Mouse (Mus musculus): ENCODE results near the gene Fbxl16. TPM values are rescaled to one million over a fixed set of nuclear protein-coding genes. Genes with fewer than 3 reads are reported as not detected.

Gene Fbxl16
- polyA plus RNA-seq (2015; fragmentation: Nextera tagmentation; extraction: Ambion mirVana): 0.88 and 1.6 TPM in 2 replicates

DNA sequence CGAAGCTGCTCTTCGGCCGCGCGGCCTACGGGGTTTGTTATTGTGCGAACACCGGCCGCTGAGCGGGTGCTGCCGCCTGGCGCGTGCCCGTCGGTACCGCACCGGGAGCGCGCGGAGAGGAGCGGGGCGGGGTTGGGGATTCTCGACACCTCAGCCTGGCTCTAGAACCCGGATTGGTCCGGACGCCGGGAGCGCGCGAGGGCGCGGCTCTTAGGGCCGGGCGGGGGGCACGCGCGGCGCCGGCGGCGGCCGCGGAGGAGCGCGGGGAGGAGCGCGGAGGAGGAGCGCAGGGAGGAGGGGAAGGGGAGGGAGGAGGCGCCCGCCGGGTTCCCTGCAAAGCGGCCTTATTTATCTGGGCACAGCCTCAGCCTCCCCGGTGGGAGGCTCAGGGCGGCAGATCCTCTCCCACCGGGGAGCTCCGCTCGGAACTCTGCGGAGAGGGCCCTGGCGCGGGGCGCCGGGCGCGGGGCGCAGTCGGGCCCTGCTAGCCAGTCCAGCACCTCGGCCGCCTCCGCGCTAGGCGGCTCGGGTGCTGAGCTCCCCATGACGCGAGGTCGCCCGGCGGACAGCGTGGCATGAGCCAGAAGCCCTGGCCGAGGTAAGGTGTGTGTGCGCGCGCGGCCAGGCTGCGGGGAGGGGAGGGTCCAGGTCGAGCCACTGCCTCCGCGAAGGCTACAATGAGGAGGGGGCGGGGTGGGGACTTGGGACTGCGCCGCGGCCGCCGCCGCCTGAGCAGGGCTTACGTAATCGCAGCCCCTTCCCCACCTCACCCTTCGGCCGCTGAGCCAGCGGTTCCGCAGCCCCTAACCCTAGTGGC, at the start of gene Fbxl16:
Gene Fbxl16, plus strand, starts transcription at position 297 of the 817 bp plus-strand sequence.
- under 1% methylated on average over 72 of the region's 100 CpGs for WGBS

DNA sequence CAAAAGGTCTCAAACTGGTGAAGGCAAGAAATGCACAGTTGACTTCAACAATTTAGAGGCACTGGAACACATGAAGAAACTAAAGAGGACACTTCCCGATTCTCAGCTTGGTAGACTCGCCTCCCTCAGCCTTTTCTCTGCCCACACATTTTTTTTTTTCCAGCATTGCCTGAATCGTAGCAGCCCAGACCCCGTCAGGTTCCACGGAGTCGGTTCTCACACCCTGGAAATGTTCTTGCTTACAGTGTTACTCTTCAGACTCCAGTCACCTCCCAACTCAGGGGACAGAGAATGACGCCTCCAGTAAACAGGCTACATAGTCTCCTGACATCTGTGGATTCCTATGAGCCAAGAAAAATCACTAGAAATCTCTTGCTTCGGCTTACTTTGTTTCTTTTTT, 48.7 kb upstream of the Fbxl16 start:
- 59% methylated on average over 8 of the region's 8 CpGs for WGBS
- ATAC-seq (ENCODE audit: borderline replicate concordance, extremely low read depth, low FRiP score, low TSS enrichment): no peak
- H3K36me3 ChIP-seq: no peaks in the 10 kb centered on the region
- H3K27me3 ChIP-seq: no peaks in the 10 kb centered on the region
- no peak overlapping the region for H3K4me3 ChIP-seq
- H3K27ac ChIP-seq: no peak overlapping the region
- H3K4me1 ChIP-seq: peaks cover 16% of the 10 kb centered on the region; the same call in 1 of the 2 replicates
- no peaks in the 10 kb centered on the region for H3K9me3 ChIP-seq
- no peak overlapping the region for H3K9ac ChIP-seq
- H3K4me2 ChIP-seq: no peak overlapping the region

More for the DNA sequence above, at the start of gene Fbxl16:
- Histone ChIP-seq H3K4me3 (peak within 1 kb of the TSS; percentile 52), H3K4me1 (peaks cover 16% of the 10 kb centered on the region), H3K9me3 (no peaks in the 10 kb centered on the region), H3K27ac (no peak within 1 kb of the TSS), H3K4me2 (peak within 1 kb of the TSS; percentile 94), H3K36me3 (no peaks in the 10 kb centered on the region), H3K9ac (peak within 1 kb of the TSS; percentile 33), H3K27me3 (peaks cover 54% of the 10 kb centered on the region)
- peak; percentile 66 for ATAC-seq (ENCODE audit: borderline replicate concordance, extremely low read depth, low FRiP score, low TSS enrichment)

DNA sequence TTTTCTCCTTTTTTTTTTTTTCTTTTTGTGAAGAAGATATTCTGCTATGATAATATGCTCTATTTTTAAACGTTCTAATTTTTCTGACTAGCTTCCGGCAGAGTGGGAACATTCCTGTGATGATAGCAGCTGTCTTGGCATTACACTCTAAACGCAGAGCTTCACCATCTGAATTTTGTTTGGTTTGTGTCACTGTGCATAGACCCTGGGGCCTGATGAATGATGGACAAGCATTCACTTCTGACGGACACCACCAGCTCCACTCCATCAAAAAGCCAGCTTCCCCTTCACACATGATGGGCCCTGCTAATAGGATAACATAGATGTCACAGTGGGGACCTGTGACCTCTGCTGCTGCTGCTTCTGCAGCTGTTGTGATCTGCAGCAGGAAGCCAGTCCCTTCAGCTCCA, 47.3 kb upstream of the Fbxl16 start:
- 0 out of 2 replicates have a peak, but pooled peaks cover 2% of the 10 kb centered on the region for H3K4me1 ChIP-seq
- H3K9me3 ChIP-seq: no peaks in the 10 kb centered on the region
- H3K4me3 ChIP-seq: no peak overlapping the region
- H3K4me2 ChIP-seq: no peak overlapping the region
- H3K36me3 ChIP-seq: no peaks in the 10 kb centered on the region
- 23% methylated on average over 4 of the region's 4 CpGs for WGBS
- ATAC-seq (ENCODE audit: borderline replicate concordance, extremely low read depth, low FRiP score, low TSS enrichment): no peak
- no peak overlapping the region for H3K9ac ChIP-seq
- no peaks in the 10 kb centered on the region for H3K27me3 ChIP-seq
- H3K27ac ChIP-seq: no peak overlapping the region

DNA sequence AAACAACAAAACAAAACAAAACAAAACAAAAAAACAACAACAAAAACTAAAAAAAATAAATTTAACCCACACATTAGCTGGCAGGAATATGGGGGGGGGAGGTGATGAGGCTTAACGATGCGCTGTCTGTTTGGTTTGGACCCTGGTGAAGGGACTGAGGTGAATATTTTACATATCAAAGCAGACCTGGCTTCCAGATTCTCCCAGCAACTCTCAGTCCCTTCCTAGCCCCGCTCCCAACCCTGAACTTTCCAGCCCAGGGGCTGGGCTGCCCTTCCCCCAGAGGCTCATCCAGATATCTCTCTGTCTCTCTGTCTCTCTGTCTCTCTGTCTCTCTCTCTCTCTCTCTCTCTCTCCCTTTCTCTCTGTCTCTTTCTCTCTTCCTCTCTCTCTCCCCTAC, 46.3 kb upstream of the Fbxl16 start:
- Histone ChIP-seq H3K27ac (no peak overlapping the region), H3K27me3 (no peaks in the 10 kb centered on the region), H3K4me1 (no peaks in the 10 kb centered on the region), H3K9ac (no peak overlapping the region), H3K4me3 (no peak overlapping the region), H3K9me3 (no peaks in the 10 kb centered on the region), H3K36me3 (no peaks in the 10 kb centered on the region), H3K4me2 (no peak overlapping the region)
- WGBS: 33% methylated on average over 3 of the region's 3 CpGs
- ATAC-seq (ENCODE audit: borderline replicate concordance, extremely low read depth, low FRiP score, low TSS enrichment): no peak

DNA sequence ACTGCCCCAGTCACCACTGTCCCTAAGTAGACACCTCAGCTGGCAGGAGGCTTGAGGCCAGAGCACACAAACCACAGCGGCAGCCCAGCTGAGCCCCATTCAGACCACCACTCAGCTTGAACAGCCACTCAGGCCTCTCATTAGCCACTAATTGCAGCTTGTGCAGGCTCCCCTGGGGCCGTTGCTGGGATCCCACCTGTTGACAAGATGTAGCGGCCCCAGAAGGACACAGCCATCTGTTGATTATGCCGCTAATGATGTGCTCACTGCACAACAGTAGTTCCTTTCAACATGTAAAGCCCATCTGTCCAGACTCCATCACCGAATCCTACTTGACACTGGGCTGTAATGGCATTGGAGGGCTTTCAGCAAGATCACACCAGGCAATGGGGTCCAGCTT, 43.0 kb upstream of the Fbxl16 start:
- H3K9ac ChIP-seq: no peak overlapping the region
- no peaks in the 10 kb centered on the region for H3K36me3 ChIP-seq
- no peaks in the 10 kb centered on the region for H3K9me3 ChIP-seq
- no peak overlapping the region for H3K4me2 ChIP-seq
- no peak overlapping the region for H3K4me3 ChIP-seq
- H3K27ac ChIP-seq: no peak overlapping the region
- 56% methylated on average over 5 of the region's 5 CpGs for WGBS
- no peaks in the 10 kb centered on the region for H3K27me3 ChIP-seq
- no peak for ATAC-seq (ENCODE audit: borderline replicate concordance, extremely low read depth, low FRiP score, low TSS enrichment)
- H3K4me1 ChIP-seq: no peaks in the 10 kb centered on the region

DNA sequence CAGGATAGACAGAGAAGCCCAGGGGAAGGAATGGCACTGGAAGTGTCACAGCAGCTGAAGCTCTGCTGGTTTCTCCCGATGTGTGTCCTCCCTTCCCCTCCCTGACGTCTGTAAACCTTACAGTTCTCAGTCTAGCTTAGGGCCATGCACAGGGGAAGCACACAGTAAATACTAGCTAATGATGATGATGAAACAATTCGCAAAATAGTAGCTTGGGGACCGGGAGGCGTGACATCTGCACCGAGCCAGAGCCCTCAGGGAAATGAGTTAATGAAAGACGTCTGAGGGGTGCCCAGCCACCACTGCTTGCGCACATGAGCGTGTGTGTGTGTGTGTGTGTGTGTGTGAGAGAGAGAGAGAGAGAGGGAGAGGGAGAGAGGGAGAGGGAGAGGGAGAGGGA, 39.6 kb upstream of the Fbxl16 start:
- no peak overlapping the region for H3K9ac ChIP-seq
- no peak overlapping the region for H3K4me3 ChIP-seq
- H3K4me2 ChIP-seq: no peak overlapping the region
- H3K9me3 ChIP-seq: no peaks in the 10 kb centered on the region
- WGBS: 55% methylated on average over 9 of the region's 9 CpGs
- no peaks in the 10 kb centered on the region for H3K36me3 ChIP-seq
- no peak for ATAC-seq (ENCODE audit: borderline replicate concordance, extremely low read depth, low FRiP score, low TSS enrichment)
- H3K4me1 ChIP-seq: peaks cover 5% of the 10 kb centered on the region
- H3K27ac ChIP-seq: no peak overlapping the region
- no peaks in the 10 kb centered on the region for H3K27me3 ChIP-seq

DNA sequence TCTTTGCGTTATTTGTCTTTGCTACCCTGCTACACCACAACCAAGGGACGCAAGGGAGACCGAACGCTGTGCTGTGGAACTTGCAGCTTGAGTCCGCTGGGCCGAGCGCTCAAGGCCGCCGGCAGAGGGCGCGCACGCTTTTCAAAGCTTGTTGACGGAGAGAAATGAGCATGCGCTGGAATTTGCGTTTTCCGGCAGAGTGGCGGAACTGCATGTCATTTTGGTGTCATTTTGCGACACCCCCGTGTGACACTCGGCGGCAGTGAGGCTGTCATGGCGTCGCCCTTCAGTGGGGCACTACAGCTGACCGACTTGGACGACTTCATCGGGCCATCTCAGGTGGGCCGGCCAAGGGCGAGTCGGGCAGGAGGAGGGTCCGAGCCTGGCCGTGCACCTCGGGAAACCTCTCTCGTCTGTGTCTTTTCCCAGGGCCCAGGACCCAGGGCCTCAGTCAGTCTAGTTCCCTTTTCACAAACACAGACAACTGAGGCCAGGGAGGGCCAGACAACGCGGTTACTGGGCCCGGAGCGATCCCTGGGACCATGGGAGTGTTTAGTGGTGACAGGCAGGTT, 35.2 kb upstream of the Fbxl16 start, which contains the start of gene Narfl:
Gene Narfl, plus strand, starts transcription at position 228 of the 572 bp plus-strand sequence.
- Histone ChIP-seq H3K4me3 (peak within 1 kb of the TSS; percentile 69), H3K36me3 (peaks cover under 1% of the 10 kb centered on the region; the same call in 1 of the 2 replicates), H3K27me3 (no peaks in the 10 kb centered on the region), H3K27ac (0 out of 2 replicates have a peak within 1 kb of the TSS, but pooled peaks have one; percentile 6), H3K9me3 (no peaks in the 10 kb centered on the region), H3K4me2 (peak within 1 kb of the TSS; percentile 75), H3K4me1 (peaks cover 8% of the 10 kb centered on the region), H3K9ac (peak within 1 kb of the TSS; percentile 86)
- peak; percentile 85 for ATAC-seq (ENCODE audit: borderline replicate concordance, extremely low read depth, low FRiP score, low TSS enrichment)
- WGBS: under 1% methylated on average over 37 of the region's 37 CpGs

DNA sequence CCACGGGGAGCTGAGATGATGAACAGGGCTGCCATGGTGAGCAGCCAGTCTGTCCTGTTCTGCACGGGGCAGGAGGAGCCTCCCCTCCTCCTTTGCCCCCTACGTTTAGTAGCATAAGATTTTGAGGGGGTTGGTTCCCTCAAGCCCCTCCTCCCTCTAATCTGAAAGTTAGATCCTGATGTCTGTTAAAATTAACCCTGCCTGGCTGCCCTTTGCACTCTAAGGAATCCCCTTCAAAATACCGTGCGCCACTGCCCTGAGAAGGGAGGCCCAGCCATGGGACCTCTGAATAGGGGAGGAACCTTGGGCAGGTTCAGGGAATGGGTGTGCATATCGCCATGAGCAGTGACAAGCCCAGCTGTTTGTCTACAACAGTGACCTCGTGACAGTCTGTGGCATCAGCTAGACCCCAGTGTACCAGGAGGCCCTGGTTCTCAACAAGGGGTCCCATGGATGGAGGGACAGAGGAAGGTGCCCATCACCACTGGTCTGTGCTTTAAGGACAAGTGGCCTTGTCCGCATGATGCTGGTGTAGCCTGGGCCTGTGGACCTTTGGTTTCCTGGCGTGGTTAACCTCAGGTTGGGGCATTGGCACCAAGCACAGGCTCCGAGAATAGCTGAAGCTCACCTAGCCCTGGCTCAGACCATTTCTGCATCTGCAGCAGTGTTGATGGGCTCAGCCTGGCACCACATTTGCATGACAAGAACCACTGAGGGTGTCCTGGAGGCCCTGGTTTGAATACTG, 33.4 kb upstream of the Fbxl16 start:
- ATAC-seq (ENCODE audit: borderline replicate concordance, extremely low read depth, low FRiP score, low TSS enrichment): no peak
- Histone ChIP-seq H3K27ac (no peak overlapping the region), H3K36me3 (peaks cover 11% of the 10 kb centered on the region; the same call in 1 of the 2 replicates), H3K27me3 (no peaks in the 10 kb centered on the region), H3K4me3 (no peak overlapping the region), H3K9me3 (no peaks in the 10 kb centered on the region), H3K4me2 (no peak overlapping the region), H3K4me1 (peaks cover 8% of the 10 kb centered on the region), H3K9ac (no peak overlapping the region)
- WGBS: 72% methylated on average over 10 of the region's 10 CpGs

DNA sequence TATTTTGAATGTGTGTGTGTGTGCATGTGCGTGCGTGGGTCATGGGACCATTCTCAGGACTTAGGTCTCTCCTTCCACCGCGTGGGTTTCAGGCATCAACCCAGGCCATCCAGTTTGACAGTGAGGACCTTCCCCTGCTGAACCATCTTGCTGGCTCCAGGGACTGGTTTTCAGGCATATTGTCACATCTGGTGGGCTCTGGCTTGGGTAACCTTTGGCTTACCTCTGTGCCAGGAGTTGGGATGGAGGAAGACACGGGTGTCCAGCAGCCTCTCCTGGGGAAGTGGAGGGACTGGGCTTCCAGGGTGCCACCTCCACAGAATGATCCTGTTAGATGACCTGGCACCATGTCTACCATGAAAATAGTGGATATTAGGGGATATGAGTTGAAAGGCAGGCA, 30.9 kb upstream of the Fbxl16 start:
- Histone ChIP-seq H3K9me3 (no peaks in the 10 kb centered on the region), H3K27me3 (no peaks in the 10 kb centered on the region), H3K4me2 (no peak overlapping the region), H3K36me3 (peaks cover 31% of the 10 kb centered on the region), H3K4me1 (peaks cover 8% of the 10 kb centered on the region), H3K4me3 (no peak overlapping the region), H3K27ac (no peak overlapping the region), H3K9ac (no peak overlapping the region)
- no peak for ATAC-seq (ENCODE audit: borderline replicate concordance, extremely low read depth, low FRiP score, low TSS enrichment)
- 91% methylated on average over 5 of the region's 5 CpGs for WGBS

DNA sequence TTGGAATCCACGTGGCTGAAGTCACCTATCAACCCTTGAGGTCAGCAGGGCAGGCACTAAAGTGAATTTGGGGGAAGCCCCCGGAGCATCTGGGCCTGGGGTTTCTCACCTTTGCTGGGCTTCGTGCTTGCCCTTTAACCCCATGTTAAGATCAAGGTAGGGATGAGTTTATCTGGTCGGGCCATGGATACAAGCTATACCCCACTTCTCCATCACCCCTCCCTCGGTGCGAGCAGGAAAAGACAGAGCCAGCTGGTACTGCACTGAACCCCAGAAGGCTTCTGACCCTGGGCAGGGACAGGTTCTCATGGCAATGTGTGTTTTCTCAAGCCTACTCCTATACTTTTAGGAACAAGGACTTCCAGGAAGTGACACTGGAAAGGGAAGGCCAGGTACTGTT, 27.5 kb upstream of the Fbxl16 start:
- Histone ChIP-seq H3K4me1 (peaks cover 22% of the 10 kb centered on the region), H3K36me3 (peaks cover 35% of the 10 kb centered on the region), H3K4me2 (no peak overlapping the region), H3K4me3 (no peak overlapping the region), H3K27ac (no peak overlapping the region), H3K9me3 (no peaks in the 10 kb centered on the region), H3K9ac (no peak overlapping the region), H3K27me3 (no peaks in the 10 kb centered on the region)
- 68% methylated on average over 6 of the region's 6 CpGs for WGBS
- no peak for ATAC-seq (ENCODE audit: borderline replicate concordance, extremely low read depth, low FRiP score, low TSS enrichment)

DNA sequence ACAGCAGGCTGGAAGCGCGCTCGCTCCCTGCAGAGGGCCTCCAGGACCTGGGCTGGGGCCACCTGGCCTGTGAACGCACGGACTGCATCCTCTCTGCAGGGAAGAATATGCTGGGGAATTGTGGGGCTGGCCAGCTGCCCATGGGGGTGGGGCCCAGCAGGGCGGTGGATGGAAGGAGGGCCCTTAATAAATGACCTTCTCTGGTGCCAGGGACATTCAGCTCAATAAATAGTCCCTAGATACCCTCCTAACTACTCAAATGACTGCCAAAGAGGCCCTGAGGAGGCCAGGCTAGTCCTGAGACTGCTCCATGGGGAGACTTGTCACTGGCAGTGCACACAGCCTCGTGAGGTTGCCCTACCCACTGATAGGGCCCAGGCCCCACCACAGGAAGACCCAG, 25.8 kb upstream of the Fbxl16 start:
- Histone ChIP-seq H3K27ac (no peak overlapping the region), H3K9ac (no peak overlapping the region), H3K36me3 (peaks cover 39% of the 10 kb centered on the region), H3K4me2 (no peak overlapping the region), H3K27me3 (no peaks in the 10 kb centered on the region), H3K9me3 (no peaks in the 10 kb centered on the region), H3K4me1 (peaks cover 22% of the 10 kb centered on the region), H3K4me3 (no peak overlapping the region)
- WGBS: 67% methylated on average over 7 of the region's 7 CpGs
- no peak for ATAC-seq (ENCODE audit: borderline replicate concordance, extremely low read depth, low FRiP score, low TSS enrichment)

All from lung, embryonic 15.5 days (tissue).